Mouse (Mus musculus) forebrain, postnatal 0 days (tissue): Measurements from ENCODE around the gene Slc25a11. TPM values are rescaled to one million over a fixed set of nuclear protein-coding genes. Genes with fewer than 3 reads are reported as not detected.

Experiments used
- ATAC-seq: fragments of 200-750 bp; cut with Nextera tagmentation; 2 replicates; pipeline ENCODE4 v1.8.0; 2017; ENCODE audit warnings: mild to moderate bottlenecking, moderate library complexity
- DNase-seq: peaks from one replicate; pipeline ENCODE4 v3.0.0-alpha.2; 2015
- H3K27ac ChIP-seq: fragments of 300-500 bp; sonication (generic); 2 replicates; pipeline ENCODE4 v1.5.1; 2014; ENCODE audit warnings: low read depth, mild to moderate bottlenecking, antibody characterized with exemption, low read length, moderate library complexity, mixed read lengths
- H3K27me3 ChIP-seq: fragments of 300-500 bp; sonication (generic); 2 replicates; pipeline ENCODE4 v1.6.1; 2014; ENCODE audit warnings: mild to moderate bottlenecking, low read length, mixed read lengths; ENCODE audit not compliant: insufficient read depth
- H3K36me3 ChIP-seq: fragments of 300-500 bp; sonication (generic); 2 replicates; pipeline ENCODE4 v1.6.1; 2014; ENCODE audit warnings: mild to moderate bottlenecking, moderate library complexity; ENCODE audit not compliant: insufficient read depth
- H3K4me1 ChIP-seq: fragments of 300-500 bp; sonication (generic); 2 replicates; pipeline ENCODE4 v1.6.1; 2014; ENCODE audit warnings: antibody characterized with exemption; ENCODE audit not compliant: insufficient read depth
- H3K4me2 ChIP-seq: fragments of 300-500 bp; sonication (generic); 2 replicates; pipeline ENCODE4 v1.6.1; 2014; ENCODE audit warnings: low read depth, mild to moderate bottlenecking, moderate library complexity
- H3K4me3 ChIP-seq: fragments of 300-500 bp; sonication (generic); 2 replicates; pipeline ENCODE4 v1.5.1; 2014; ENCODE audit warnings: low read depth, low read length, mixed read lengths
- H3K9ac ChIP-seq: fragments of 300-500 bp; sonication (generic); 2 replicates; pipeline ENCODE4 v1.6.1; 2014; ENCODE audit warnings: mild to moderate bottlenecking
- H3K9me3 ChIP-seq: fragments of 300-500 bp; sonication (generic); 2 replicates; pipeline ENCODE4 v1.6.1; 2016; ENCODE audit warnings: low read length
- CTCF ChIP-seq: sonication (generic); IDR thresholded peaks from 2 replicates; pipeline ENCODE4 v1.5.1; 2016; ENCODE audit warnings: antibody characterized with exemption, control low read depth, low read depth
- WGBS: fragments of 180-500 bp; shearing (Covaris S2); extraction: QIAGEN DNeasy Blood & Tissue Kit; methylation state at CpG from one replicate; pipeline ENCODE4 v1.1.7; 2014; 5-methylcytosine and 5-hydroxymethylcytosine counted together
- polyA plus RNA-seq: library from polyadenylated mRNA; unstranded; fragments of >200 nt; fragmentation: Nextera tagmentation; extraction: Ambion mirVana; gene quantifications from 2 replicates; pipeline ENCODE4 v1.2.1, GENCODE M21; 2015
- total RNA-seq: library from RNA; depleted of rRNA; stranded (reverse); fragments of >200 nt; gene quantifications from 2 replicates; pipeline ENCODE4 v1.2.3, GENCODE M21; 2014

Slc25a11 gene
- total and polyA plus RNA-seq, 2 experiments from 2014 or later = 134 to 160 TPM

DNA sequence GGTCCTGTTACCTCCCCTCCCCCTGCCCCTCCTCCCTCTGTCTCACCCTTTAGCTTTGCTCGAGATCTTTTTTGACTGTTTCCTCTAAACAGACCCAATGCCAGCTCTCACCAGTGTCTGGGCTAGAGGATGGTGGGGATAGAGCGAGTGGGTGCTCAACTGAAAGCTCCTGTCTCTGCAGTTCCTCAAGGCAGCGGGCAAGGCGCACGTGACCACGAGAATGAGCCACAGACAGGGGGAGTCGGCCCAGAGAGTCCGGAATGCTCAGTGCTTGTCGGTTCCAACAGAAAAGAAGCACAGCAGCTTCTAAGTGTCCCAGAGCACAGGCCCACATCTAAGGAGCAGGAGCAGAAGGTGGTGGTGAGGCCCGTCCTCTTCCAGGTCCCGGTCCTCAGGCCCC is 27.2 kb upstream of the Slc25a11 start:
- DNase-seq (no peak), ATAC-seq (no peak)
- TF ChIP-seq CTCF = no peak
- Histone ChIP-seq H3K4me2 (no peak overlapping the region), H3K4me3 (no peak overlapping the region), H3K27me3 (no peaks in the 10 kb centered on the region), H3K9me3 (no peaks in the 10 kb centered on the region), H3K9ac (no peak overlapping the region), H3K4me1 (peaks cover 9% of the 10 kb centered on the region; the same call in 1 of the 2 replicates), H3K27ac (no peak overlapping the region), H3K36me3 (peaks cover 56% of the 10 kb centered on the region)
- WGBS = 63% methylated on average over 11 of the region's 11 CpGs

DNA sequence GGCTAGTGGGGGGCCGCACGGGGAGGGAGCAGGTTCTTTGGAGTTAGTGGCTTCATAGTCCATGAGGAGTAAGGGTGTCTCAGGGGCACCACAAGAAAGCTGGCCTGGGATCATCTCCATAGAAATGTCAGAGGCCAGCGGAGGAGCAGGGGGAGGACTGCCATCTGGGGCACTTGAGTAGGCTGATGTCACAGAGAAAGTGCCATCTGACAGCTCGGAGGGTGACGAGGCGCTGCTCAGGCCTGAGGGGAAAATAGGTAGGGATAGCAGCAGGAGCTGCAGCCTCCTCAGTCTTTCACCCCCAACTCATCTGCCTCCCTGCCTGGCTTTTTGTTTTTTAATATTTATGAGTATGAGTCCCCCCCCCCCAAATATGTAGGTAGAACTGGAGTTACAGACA is 26.7 kb upstream of the Slc25a11 start:
- 65% methylated on average over 6 of the region's 6 CpGs for WGBS
- Histone ChIP-seq H3K36me3 (peaks cover 51% of the 10 kb centered on the region), H3K4me1 (peaks cover 9% of the 10 kb centered on the region; the same call in 1 of the 2 replicates), H3K27me3 (no peaks in the 10 kb centered on the region), H3K9ac (no peak overlapping the region), H3K9me3 (no peaks in the 10 kb centered on the region), H3K27ac (no peak overlapping the region), H3K4me3 (no peak overlapping the region), H3K4me2 (no peak overlapping the region)
- no peak for ATAC-seq
- no peak for DNase-seq
- no peak for TF ChIP-seq CTCF

DNA sequence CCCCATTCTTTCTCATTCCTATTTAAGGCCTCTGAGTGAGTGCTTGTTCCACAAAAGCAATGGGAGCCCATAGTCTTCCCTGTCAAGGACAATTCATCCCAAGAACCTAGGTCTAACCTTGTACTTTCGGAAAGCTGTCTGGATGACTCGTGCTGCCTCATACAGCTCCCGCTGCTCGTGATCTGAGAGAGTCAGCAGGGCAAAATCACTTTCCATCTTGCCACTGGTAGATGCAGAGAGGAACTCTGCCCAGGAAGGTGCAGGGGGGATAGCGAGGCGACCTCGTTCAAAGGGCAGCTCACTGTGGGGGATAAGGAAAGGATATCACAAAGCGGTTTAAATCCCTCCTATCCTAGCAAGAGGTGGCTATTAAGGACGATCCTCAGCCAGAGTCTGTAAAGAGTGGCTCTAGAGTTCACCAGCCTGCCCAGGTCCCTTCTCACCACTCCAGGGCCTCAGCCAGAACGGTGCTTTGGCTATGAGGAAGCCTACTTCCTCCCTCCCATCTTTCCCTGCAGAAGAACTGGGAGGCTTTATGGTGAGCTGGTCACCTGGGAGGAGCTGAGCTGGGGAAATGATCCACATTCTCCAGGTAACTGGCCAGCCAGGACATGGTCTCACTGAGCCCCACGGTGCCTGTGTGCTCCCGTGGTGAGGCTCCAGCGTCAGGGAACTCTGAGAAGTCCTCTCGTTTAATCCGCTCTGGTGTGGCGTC is 24.2 kb upstream of the Slc25a11 start:
- H3K27ac ChIP-seq = 0 out of 2 replicates have a peak overlapping the region, but pooled peaks have one; percentile 15
- no peak overlapping the region for H3K4me2 ChIP-seq
- H3K36me3 ChIP-seq = peaks cover 35% of the 10 kb centered on the region
- peaks cover 9% of the 10 kb centered on the region; the same call in 1 of the 2 replicates for H3K4me1 ChIP-seq
- DNase-seq (no peak), ATAC-seq (no peak)
- TF ChIP-seq CTCF = no peak
- no peak overlapping the region for H3K9ac ChIP-seq
- WGBS = 79% methylated on average over 16 of the region's 16 CpGs
- no peaks in the 10 kb centered on the region for H3K9me3 ChIP-seq
- H3K4me3 ChIP-seq = no peak overlapping the region
- no peaks in the 10 kb centered on the region for H3K27me3 ChIP-seq

DNA sequence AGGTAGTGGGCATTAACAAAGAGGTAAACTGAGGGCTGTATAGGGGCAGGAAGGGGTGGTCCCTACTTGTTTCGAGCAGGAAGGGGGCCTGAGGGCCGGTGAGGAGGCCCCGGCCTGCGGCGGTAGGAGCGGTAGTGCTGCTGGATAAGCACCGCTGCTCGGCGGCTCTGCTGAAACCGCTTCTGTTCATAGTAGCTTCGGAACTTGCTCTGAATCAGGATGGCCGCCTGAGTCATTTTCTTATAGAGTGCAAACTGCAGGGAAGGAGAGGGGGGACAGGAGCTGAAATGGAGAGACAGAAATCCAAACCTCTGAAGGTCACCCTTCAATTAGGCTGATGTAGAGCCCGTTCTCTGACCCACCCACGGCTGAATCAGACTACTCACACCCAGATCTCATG is 23.2 kb upstream of the Slc25a11 start:
- peak overlapping the region; percentile 97 for H3K27ac ChIP-seq
- no peak for DNase-seq
- peak overlapping the region; percentile 87 for H3K4me2 ChIP-seq
- H3K4me1 ChIP-seq = peaks cover 9% of the 10 kb centered on the region; the same call in 1 of the 2 replicates
- peak overlapping the region; percentile 80 for H3K9ac ChIP-seq
- no peak for TF ChIP-seq CTCF
- peaks cover 27% of the 10 kb centered on the region for H3K36me3 ChIP-seq
- ATAC-seq = no peak
- 35% methylated on average over 14 of the region's 14 CpGs for WGBS
- H3K4me3 ChIP-seq = peak overlapping the region; percentile 70
- H3K9me3 ChIP-seq = no peaks in the 10 kb centered on the region
- H3K27me3 ChIP-seq = no peaks in the 10 kb centered on the region

DNA sequence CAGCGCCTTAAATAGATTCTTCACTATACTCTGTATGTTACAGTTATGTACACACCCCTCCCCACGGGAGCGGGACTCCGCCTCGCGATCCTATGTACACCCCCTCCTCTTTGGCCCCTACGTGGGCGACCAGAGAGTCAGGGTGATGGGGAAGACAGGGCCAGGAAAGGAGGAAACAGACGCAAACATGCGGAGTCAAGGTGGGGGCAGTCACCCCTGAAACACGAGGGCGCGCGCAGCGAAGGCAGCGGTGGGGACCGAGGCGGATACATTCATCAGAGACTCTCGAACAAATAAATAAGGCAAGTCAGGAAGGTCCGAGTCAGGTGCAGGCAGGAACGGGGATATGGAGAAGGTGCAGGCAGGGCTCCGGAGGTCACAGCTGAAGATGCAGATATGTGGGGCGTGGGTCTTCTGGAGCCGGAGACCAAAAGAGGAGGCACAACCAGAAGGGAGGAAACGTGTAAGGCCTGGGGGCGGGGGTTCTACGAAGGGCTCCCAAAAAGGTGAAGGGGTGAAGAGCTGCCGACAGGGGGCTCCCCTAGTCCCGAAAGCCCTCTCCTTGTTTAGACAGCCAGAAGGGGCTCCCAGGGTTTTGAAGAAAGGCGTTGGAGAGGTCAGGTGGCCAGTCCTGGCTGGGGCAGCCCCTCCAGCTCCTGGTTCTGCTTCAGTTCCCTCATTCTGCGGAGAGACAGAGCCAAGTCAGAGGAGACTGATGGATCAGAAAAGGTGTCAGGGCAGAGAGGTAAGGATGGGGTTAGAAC is 22.5 kb upstream of the Slc25a11 start:
- ATAC-seq = peak; percentile 12
- peak overlapping the region; percentile 97 for H3K27ac ChIP-seq
- peak; percentile 79 for DNase-seq
- H3K4me2 ChIP-seq = peak overlapping the region; percentile 87
- H3K9me3 ChIP-seq = no peaks in the 10 kb centered on the region
- 4% methylated on average over 31 of the region's 31 CpGs for WGBS
- H3K4me1 ChIP-seq = peaks cover 9% of the 10 kb centered on the region; the same call in 1 of the 2 replicates
- no peaks in the 10 kb centered on the region for H3K27me3 ChIP-seq
- H3K4me3 ChIP-seq = peak overlapping the region; percentile 70
- TF ChIP-seq CTCF = peak; percentile 63
- H3K36me3 ChIP-seq = peaks cover 26% of the 10 kb centered on the region
- peak overlapping the region; percentile 80 for H3K9ac ChIP-seq

DNA sequence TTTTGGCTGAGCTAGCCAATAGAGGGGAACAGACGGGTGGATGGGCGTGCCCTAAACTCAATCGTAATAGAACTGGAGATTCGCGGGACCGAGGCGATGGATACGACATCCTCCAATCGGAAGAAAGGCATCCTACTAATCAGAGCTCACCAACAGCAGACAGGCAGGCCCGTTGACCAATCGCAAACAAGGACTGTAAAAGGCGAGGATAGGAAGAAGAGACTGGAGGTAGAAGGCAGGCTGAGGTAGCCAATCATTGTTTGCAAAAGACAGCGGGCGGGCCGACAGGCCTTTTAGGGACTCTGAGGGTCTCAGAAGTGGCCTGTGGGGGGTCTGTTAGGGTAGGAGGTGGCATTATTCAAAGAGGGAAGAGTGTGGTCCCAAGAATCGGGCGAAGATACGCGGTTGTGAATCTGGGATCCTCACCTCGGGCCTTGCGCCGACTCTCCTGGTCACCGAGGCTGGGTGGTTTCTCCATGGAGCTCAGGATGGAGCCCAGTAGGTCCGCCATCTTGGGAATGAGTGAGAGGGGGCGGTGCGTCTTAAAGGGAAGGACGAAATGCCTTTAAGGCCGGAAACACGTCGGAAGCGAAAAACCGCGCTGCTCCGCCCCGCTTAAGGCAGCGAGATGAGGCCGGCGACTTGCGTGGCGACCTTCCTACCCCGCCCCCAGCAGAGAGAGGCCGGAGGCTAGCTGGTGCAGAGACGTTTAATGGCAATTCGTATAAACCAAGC is 21.7 kb upstream of the Slc25a11 start, which contains the start of gene Spag7:
Gene Spag7 (minus strand): TSS at position 646 of the 735 bp plus-strand sequence.
- Histone ChIP-seq H3K4me3 (peak within 1 kb of the TSS; percentile 70), H3K27ac (peak within 1 kb of the TSS; percentile 97), H3K9ac (peak within 1 kb of the TSS; percentile 80), H3K36me3 (peaks cover 27% of the 10 kb centered on the region), H3K4me1 (peaks cover 9% of the 10 kb centered on the region; the same call in 1 of the 2 replicates), H3K9me3 (no peaks in the 10 kb centered on the region), H3K27me3 (no peaks in the 10 kb centered on the region), H3K4me2 (peak within 1 kb of the TSS; percentile 90)
- WGBS = under 1% methylated on average over 44 of the region's 44 CpGs
- DNase-seq = peak; percentile 99
- TF ChIP-seq CTCF = no peak
- peak; percentile 96 for ATAC-seq
